Mouse (Mus musculus) gastrocnemius, postnatal 36 days (tissue): ENCODE data around the gene Dclre1c. TPM values are rescaled to one million over a fixed set of nuclear protein-coding genes. Genes with fewer than 3 reads are reported as not detected.
"Not testable (repeated sequence)": the region's sequence is repeated elsewhere in the genome, so short reads cannot be mapped to it uniquely, and the experiment has no call there.

Source experiments
- DNase-seq, 2 experiments: peaks; one replicate each; pipeline ENCODE4 v3.0.0; 2022
- intact Hi-C: fragments of 180-260 bp; cut with DNase I; formaldehyde crosslinking; loops from one replicate; pipeline ENCODE4 v1.15.1; 2025
- long read RNA-seq, 2 experiments: library from polyadenylated mRNA; stranded (forward); transcript quantifications; one replicate each; pipeline ENCODE4 v2.0.0; 2021
- total RNA-seq, 2 experiments: library from RNA; stranded (reverse); gene quantifications; 2 replicates each; pipeline ENCODE4 v1.2.3; 2021

Dclre1c gene
- 1 to 10 TPM; 1.8 to 2.7 TPM for total RNA-seq
- long read RNA-seq, experiment 1, result 0 reads
- long read RNA-seq, experiment 2, partial matches to known transcripts, result 1 of 1 reads
- long read RNA-seq, experiment 2, other reads (novel, unspliced or antisense), result 0 of 1 reads

- intact Hi-C loops, result no loop called here
Measured at GRCm38 (mm10) chr2:3423841-3424578, at the start of gene Dclre1c. TSS of gene Dclre1c (plus strand) at chr2:3424131.

GRCm38 (mm10) chr2:3387105-3387860, 36.6 kb upstream of the Dclre1c start:
- intact Hi-C loops, result no loop called here
- DNase-seq, result no peak

More at GRCm38 (mm10) chr2:3423841-3424578, at the start of gene Dclre1c:
- DNase-seq, result peak; percentile 79 to 84

- intact Hi-C loops, result no loop called here
- DNase-seq, result no peak
Measured at GRCm38 (mm10) chr2:3391945-3392344, 32.0 kb upstream of the Dclre1c start.

GRCm38 (mm10) chr2:3397110-3397509, 26.8 kb upstream of the Dclre1c start, which contains the start of gene Olah:
TSS of gene Olah (minus strand) at chr2:3397210.
- intact Hi-C loops, result not testable (repeated sequence)

GRCm38 (mm10) chr2:3405981-3406380, 17.9 kb upstream of the Dclre1c start:
- intact Hi-C loops, result no loop called here
- no peak for DNase-seq

More at GRCm38 (mm10) chr2:3397110-3397509, 26.8 kb upstream of the Dclre1c start, which contains the start of gene Olah:
- not testable (repeated sequence) for DNase-seq

- intact Hi-C loops, result no loop called here
- DNase-seq, result no peak
Measured at GRCm38 (mm10) chr2:3407756-3408155, 16.2 kb upstream of the Dclre1c start.

- intact Hi-C loops, result loop anchor here (10.0 kb wide), 1 partner anchor 299 kb away; the partner anchor contains the start of gene Fam171a1
- DNase-seq, result peak; percentile 35 to 38
Measured at GRCm38 (mm10) chr2:3414241-3414640, 9.7 kb upstream of the Dclre1c start.

- intact Hi-C loops, result loop anchor here (5.0 to 10.0 kb wide), 2 partner anchors 78 to 301 kb away; partner anchors contain the start of genes Acbd7 and Fam171a1
- no peak for DNase-seq
Measured at GRCm38 (mm10) chr2:3415676-3416075, 8.3 kb upstream of the Dclre1c start.

GRCm38 (mm10) chr2:3418883-3419431, 5.0 kb upstream of the Dclre1c start:
- DNase-seq, result peak; percentile 89 to 92
- intact Hi-C loops, result loop anchor here (5.0 to 10.0 kb wide), 2 partner anchors 82 to 304 kb away; partner anchors contain the start of genes Acbd7 and Fam171a1

GRCm38 (mm10) chr2:3420157-3420556, 3.8 kb upstream of the Dclre1c start:
- no peak for DNase-seq
- intact Hi-C loops, result no loop called here

GRCm38 (mm10) chr2:3422548-3422947, 1.4 kb upstream of the Dclre1c start, which contains the start of gene Meig1:
TSS of gene Meig1 (minus strand) at chr2:3422648.
- intact Hi-C loops, result no loop called here
- DNase-seq, result no peak

- no peak for DNase-seq
- intact Hi-C loops, result no loop called here
Measured at GRCm38 (mm10) chr2:3424579-3424910, 614 bp downstream of the Dclre1c start.

- intact Hi-C loops, result no loop called here
- no peak for DNase-seq
Measured at GRCm38 (mm10) chr2:3430956-3431355, 7.0 kb downstream of the Dclre1c start.

GRCm38 (mm10) chr2:3435369-3436061, 11.6 kb downstream of the Dclre1c start:
- intact Hi-C loops, result no loop called here
- DNase-seq, result no peak

- intact Hi-C loops, result no loop called here
- no peak for DNase-seq
Measured at GRCm38 (mm10) chr2:3437956-3438355, 14.0 kb downstream of the Dclre1c start.

GRCm38 (mm10) chr2:3444206-3444605, 20.3 kb downstream of the Dclre1c start:
- intact Hi-C loops, result no loop called here
- DNase-seq, result no peak

- no peak for DNase-seq
- intact Hi-C loops, result no loop called here
Measured at GRCm38 (mm10) chr2:3445984-3446383, 22.1 kb downstream of the Dclre1c start.

GRCm38 (mm10) chr2:3449431-3449830, 25.5 kb downstream of the Dclre1c start:
- DNase-seq, result no peak
- intact Hi-C loops, result no loop called here

- intact Hi-C loops, result no loop called here
- no peak for DNase-seq
Measured at GRCm38 (mm10) chr2:3453096-3453495, 29.2 kb downstream of the Dclre1c start.

GRCm38 (mm10) chr2:3456590-3456989, 32.7 kb downstream of the Dclre1c start:
- intact Hi-C loops, result no loop called here
- no peak for DNase-seq
